Mouse (Mus musculus) olfactory bulb, adult 2 months (tissue): ENCODE results near the gene C1qbp. TPM values are rescaled to one million over a fixed set of nuclear protein-coding genes. Genes with fewer than 3 reads are reported as not detected.

ENCODE experiments used
- H3K27ac ChIP-seq: fragments of 200-500 bp; 2 replicates; pipeline ENCODE4 v1.5.1; 2012; ENCODE audit warnings: low read depth, low read length; ENCODE audit not compliant: insufficient read depth
- H3K4me1 ChIP-seq: fragments of 200-500 bp; 2 replicates; pipeline ENCODE4 v1.6.1; 2012; ENCODE audit warnings: low read length; ENCODE audit not compliant: control insufficient read depth, insufficient read depth
- H3K4me3 ChIP-seq: fragments of 200-500 bp; 2 replicates; pipeline ENCODE4 v1.5.1; 2012; ENCODE audit warnings: mild to moderate bottlenecking, low read depth, low read length, moderate library complexity; ENCODE audit not compliant: insufficient read depth
- CTCF ChIP-seq: fragments of 200-500 bp; IDR thresholded peaks from 2 replicates; pipeline ENCODE4 v1.5.1; 2012; ENCODE audit warnings: low read depth, mild to moderate bottlenecking, low read length, moderate library complexity; ENCODE audit not compliant: insufficient read depth
- POLR2A ChIP-seq: fragments of 200-500 bp; IDR thresholded peaks from 2 replicates; pipeline ENCODE4 v1.6.1; 2012; ENCODE audit warnings: mild to moderate bottlenecking, low read depth, low read length, moderate library complexity; ENCODE audit not compliant: insufficient read depth
- WGBS: fragments of 180-500 bp; shearing (Covaris S2); methylation state at CpG from one replicate; pipeline ENCODE4 v1.1.7; 2018; 5-methylcytosine and 5-hydroxymethylcytosine counted together
- polyA plus RNA-seq: library from polyadenylated mRNA; stranded (reverse); fragments of >200 nt; gene quantifications from 2 replicates; pipeline ENCODE4 v1.2.4, GENCODE M21; 2012; ENCODE audit warnings: low replicate concordance; ENCODE audit not compliant: missing spikeins, insufficient read depth, insufficient read length

The C1qbp gene
- polyA plus RNA-seq, 1 experiment, result not detected

DNA sequence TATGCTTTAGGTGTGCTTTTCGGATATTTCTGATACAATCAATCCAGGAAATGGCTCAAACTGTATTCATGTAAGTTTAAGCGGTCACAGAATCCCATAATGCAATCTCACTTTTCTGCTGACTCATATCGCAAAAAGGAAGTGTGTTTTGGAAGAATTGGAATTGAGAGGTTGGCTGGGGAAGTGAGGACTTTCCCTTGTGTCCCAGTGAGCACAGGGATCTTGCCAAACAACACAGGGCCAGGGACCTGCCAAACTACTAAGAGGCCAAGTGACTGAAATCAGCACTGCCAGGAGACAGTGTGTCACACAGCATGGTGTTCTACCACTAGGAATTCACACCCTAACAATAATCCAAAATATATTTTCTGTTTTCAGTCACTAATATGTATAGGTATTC lies 25.5 kb upstream of the C1qbp start:
- TF ChIP-seq CTCF (no peak), POLR2A (no peak)
- no peak overlapping the region for H3K4me3 ChIP-seq
- H3K27ac ChIP-seq, result no peak overlapping the region
- H3K4me1 ChIP-seq, result 0 out of 2 replicates have a peak, but pooled peaks cover 3% of the 10 kb centered on the region
- WGBS, result 89% methylated on average over 3 of the region's 3 CpGs

DNA sequence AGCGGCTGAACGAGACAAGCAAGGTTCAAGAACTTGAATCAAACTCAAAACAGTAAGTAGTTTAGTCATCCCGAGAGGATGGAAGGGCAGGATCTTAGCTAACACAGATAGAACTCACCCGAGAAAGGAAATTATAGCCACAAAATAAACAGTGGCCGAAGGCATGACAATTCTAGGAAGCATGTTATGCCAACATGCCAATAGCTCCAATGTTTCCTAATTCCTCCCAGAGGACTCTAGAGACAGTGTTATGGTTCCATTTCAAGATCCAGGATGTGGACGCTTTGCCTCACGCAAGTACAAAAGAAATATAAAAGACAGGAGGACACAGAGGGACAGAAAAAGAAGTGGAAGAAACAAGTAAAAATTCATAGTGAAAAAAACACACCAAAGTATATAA lies 25.0 kb upstream of the C1qbp start:
- TF ChIP-seq CTCF (no peak), POLR2A (no peak)
- H3K4me1 ChIP-seq, result 0 out of 2 replicates have a peak, but pooled peaks cover 3% of the 10 kb centered on the region
- H3K4me3 ChIP-seq, result no peak overlapping the region
- WGBS, result 92% methylated on average over 7 of the region's 7 CpGs
- no peak overlapping the region for H3K27ac ChIP-seq

DNA sequence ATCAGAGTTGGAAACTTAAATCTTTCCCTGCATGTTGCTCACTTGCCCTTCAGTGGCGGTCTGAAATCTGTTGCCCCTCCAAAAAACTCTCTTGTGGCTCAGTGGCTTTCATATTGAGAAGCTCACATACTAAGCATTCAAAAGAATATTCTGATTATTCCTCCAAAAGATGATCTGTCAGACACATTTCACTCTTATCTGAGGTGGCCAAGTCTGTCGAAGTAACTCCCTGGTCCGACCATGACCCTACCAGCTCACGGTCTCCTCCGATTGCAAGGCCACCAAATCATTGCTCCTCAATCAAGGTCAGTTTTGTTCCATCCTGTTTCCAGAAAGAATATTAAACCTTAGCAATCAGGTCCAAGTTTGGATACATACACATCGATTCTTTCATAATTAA lies 24.2 kb upstream of the C1qbp start:
- TF ChIP-seq CTCF, result no peak
- TF ChIP-seq POLR2A, result no peak
- H3K4me3 ChIP-seq, result no peak overlapping the region
- 0 out of 2 replicates have a peak, but pooled peaks cover 3% of the 10 kb centered on the region for H3K4me1 ChIP-seq
- H3K27ac ChIP-seq, result no peak overlapping the region
- WGBS, result 95% methylated on average over 6 of the region's 6 CpGs

DNA sequence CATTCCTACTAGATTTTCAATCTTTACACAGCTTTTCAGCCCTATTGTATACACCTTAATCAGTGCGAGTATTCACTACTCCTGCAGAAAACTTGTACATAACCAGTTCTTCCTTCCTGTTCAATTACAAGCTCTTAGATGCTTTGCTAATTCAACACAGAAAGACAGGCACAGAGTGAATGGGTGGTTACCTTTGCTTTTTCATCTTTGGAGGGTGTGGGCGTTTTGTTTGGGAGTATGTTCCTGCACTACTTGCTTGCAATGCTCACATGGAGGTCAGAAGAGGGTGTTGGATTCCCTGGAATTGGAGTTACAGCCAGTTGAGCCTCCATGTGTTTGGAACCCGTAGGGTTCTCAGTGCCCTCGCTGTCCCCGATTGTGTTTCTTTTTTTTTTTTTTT lies 22.2 kb upstream of the C1qbp start:
- H3K4me3 ChIP-seq, result no peak overlapping the region; the same call in 1 of the 2 replicates
- WGBS, result 25% methylated on average over 5 of the region's 5 CpGs
- no peak for TF ChIP-seq POLR2A
- no peak for TF ChIP-seq CTCF
- H3K4me1 ChIP-seq, result 0 out of 2 replicates have a peak, but pooled peaks cover 5% of the 10 kb centered on the region
- no peak overlapping the region for H3K27ac ChIP-seq

DNA sequence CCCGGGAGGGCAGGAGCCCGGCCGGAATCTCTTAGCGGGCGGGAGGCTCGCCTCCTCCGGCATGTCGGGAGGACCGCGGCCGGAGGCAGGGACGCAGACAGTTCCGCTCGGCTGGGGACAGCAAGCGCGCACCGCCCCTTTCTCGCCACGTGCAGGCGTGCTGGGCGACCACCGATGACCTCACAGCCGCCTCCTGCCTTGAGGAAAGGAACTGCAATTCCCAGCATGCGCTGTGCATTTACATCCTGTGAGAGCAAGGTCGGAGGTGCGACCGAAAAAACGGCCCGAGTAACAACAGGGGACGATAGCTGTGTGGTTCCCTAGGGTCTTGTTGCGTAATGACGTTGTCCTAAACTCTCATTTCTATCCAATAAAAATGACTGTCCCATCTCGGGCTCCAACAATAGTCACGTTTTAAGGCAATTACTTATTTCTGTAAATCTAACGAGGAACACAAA lies 21.5 kb upstream of the C1qbp start, which contains the start of gene Dhx33:
TSS of gene Dhx33 (minus strand) at position 122 of the 458 bp plus-strand sequence.
- TF ChIP-seq POLR2A (peak; percentile 39; the same call in 1 of the 2 replicates), CTCF (no peak)
- 0 out of 2 replicates have a peak within 1 kb of the TSS, but pooled peaks have one; percentile 16 for H3K27ac ChIP-seq
- under 1% methylated on average over 35 of the region's 35 CpGs for WGBS
- H3K4me1 ChIP-seq, result 0 out of 2 replicates have a peak, but pooled peaks cover 5% of the 10 kb centered on the region
- H3K4me3 ChIP-seq, result peak within 1 kb of the TSS; percentile 82

DNA sequence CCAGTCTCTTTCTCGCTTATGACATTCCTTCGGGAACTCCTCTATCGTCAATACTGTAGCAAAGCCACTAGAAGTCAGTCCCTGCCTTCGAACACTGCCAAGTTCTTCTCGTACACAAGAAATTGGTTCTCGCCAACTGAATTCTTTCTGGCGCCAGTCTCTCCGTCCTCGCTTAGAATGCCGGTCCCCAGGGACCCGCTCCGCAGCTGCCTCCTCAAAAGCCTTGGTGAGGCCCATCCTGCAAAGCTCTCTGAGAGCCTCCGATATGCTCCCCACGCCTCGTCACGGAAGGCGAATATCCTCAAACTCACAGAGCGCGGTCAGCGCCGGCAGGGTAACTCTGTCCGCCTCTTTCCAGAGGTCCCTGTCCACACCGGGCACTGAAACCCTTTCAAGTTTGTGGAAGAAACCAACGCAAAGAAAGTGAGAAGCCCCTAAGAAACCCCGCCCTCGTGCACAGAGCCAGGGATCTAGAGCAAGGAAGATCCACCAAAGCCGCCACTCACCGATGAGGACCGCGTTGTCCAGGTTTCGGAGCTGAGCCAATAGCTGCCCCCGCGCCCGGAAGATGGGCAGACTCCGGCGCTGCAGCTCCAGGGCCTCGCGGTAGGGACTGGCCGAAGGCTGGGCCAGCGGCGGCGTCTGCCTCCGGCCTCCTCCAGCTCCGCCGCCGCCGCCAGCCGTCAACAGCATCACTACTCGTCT lies 20.9 kb upstream of the C1qbp start:
- 0 out of 2 replicates have a peak, but pooled peaks cover 5% of the 10 kb centered on the region for H3K4me1 ChIP-seq
- under 1% methylated on average over 49 of the region's 49 CpGs for whole genome bisulfite sequencing
- peak overlapping the region; percentile 82 for H3K4me3 ChIP-seq
- 0 out of 2 replicates have a peak overlapping the region, but pooled peaks have one; percentile 16 for H3K27ac ChIP-seq
- TF ChIP-seq CTCF, result no peak
- no peak for TF ChIP-seq POLR2A

DNA sequence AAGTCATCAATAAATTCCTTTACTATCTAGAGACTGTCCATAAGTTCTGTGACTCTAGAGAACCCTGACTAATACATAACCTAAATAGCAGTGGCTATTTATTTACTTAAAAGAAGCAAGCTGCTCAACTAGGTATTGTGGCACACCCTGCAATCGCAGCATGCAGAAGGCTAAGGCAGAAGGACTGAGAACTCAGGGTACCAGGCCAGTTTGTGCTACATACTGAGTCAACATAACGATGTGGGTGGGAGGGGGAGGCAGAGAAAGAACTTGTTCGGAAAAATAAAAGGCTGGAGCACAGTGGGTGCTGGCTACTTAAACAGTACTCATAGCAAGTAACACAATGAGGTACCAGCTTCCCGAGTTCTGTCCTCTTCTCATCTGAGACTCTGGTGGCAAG lies 18.3 kb upstream of the C1qbp start:
- H3K4me1 ChIP-seq, result 0 out of 2 replicates have a peak, but pooled peaks cover 5% of the 10 kb centered on the region
- 43% methylated on average over 4 of the region's 4 CpGs for WGBS
- no peak overlapping the region for H3K4me3 ChIP-seq
- no peak for TF ChIP-seq CTCF
- TF ChIP-seq POLR2A, result no peak
- H3K27ac ChIP-seq, result no peak overlapping the region

DNA sequence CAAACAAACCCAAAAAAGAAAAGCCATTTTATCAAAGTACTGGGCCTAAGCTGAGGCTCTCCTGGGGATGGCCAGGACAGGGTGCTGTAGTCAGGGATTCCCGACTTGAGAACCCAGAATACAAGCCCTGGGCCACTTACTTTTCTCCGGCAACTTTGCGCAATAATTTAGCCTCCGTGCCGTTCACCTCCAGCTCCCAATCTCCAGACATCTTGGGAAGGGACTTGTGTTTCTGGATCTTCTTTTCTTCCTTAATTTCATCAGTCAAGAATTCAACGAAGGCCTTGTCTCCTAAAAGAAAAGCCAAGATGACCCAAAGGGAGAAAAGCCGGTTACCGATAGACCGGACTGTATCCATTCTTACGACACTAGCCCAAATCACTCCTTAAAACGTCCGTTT lies 796 bp downstream of the C1qbp start:
- WGBS, result 9% methylated on average over 12 of the region's 12 CpGs
- Histone ChIP-seq H3K4me1 (peaks cover 14% of the 10 kb centered on the region), H3K27ac (no peak overlapping the region), H3K4me3 (peak overlapping the region; percentile 36)
- TF ChIP-seq CTCF, result no peak

DNA sequence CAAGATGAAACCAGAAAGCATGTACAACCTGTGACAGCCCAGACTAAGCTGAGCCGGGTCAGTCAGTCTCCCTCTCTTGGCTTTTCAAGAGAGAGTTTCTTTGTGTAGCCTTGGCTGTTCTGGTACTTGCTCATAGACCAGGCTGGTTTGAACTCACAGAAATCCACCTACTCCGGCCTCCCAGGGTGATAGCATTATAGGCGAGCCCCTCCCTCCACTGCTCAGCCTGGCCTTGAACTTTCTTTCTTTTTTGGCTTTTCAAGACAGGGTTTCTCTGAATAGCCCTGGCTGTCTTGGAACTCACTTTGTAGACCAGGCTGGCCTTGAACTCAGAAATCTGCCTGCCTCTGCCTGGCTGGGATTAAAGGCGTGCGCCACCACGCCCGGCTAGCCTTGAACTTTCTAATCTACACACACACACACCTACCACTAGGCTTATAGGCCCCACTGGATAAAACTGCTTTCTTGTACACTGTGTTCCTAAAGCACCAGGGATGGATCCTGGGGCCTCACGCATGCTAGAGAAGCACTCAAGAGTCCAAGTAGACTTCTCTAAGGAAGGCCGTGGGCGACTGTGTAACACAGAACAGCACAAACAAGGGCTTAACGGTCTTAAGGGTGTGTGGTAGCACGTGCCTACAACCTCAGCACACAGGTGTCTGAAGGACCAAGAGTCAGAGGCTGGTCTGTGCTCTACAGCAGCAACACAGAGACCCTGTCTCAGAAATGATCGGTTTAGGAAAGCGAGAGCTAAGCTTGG lies 1.9 kb downstream of the C1qbp start:
- H3K27ac ChIP-seq, result no peak overlapping the region
- no peak overlapping the region for H3K4me3 ChIP-seq
- peaks cover 14% of the 10 kb centered on the region for H3K4me1 ChIP-seq
- TF ChIP-seq POLR2A (no peak), CTCF (no peak)
- 89% methylated on average over 14 of the region's 14 CpGs for WGBS
